Mouse (Mus musculus): ENCODE data around the gene Samd4. TPM values are rescaled to one million over a fixed set of nuclear protein-coding genes. Genes with fewer than 3 reads are reported as not detected.
"Not testable (repeated sequence)": the region's sequence is repeated elsewhere in the genome, so short reads cannot be mapped to it uniquely, and the experiment has no call there.

The Samd4 gene
- total RNA-seq, 2 experiments from 2014 or later = 12.5 to 13.8 TPM

- no peak for DNase-seq (ENCODE audit: low spot score in 2 of 2)
Measured at GRCm38 (mm10) chr14:47104246-47105173, 221.9 kb downstream of the Samd4 start.

GRCm38 (mm10) chr14:47105174-47105557 lies 222.5 kb downstream of the Samd4 start:
- DNase-seq (ENCODE audit: low spot score in 2 of 2) = no peak

DNA sequence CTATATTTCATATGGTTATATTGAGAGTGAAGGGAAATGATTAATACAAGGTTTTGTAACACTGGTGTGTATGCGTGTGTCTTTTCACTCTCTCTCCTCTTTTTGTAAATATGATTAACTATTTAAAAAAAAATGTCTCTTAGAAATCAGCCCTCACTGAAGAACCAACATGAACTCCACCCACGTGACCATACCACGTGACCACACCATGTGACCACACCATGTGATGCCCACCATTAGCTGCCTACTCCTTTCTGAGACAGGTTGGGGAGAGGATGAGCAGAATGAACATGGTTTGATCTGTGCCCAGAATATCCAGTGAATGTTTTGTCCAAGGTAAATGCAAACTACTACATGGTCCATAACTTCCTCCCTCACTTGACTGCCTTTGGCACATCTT lies 223.1 kb downstream of the Samd4 start:
- DNase-seq (ENCODE audit: low spot score in 2 of 2) = no peak

- no peak for DNase-seq (ENCODE audit: low spot score in 2 of 2)
Measured at GRCm38 (mm10) chr14:47107461-47107860, 224.8 kb downstream of the Samd4 start.

GRCm38 (mm10) chr14:47110391-47110790 lies 227.7 kb downstream of the Samd4 start:
- not testable (repeated sequence) for DNase-seq (ENCODE audit: low spot score in 2 of 2)

GRCm38 (mm10) chr14:47111341-47111740 lies 228.7 kb downstream of the Samd4 start:
- DNase-seq (ENCODE audit: low spot score in 2 of 2) = no peak

GRCm38 (mm10) chr14:47115154-47115553 lies 232.5 kb downstream of the Samd4 start:
- no peak for DNase-seq (ENCODE audit: low spot score in 2 of 2)

DNA sequence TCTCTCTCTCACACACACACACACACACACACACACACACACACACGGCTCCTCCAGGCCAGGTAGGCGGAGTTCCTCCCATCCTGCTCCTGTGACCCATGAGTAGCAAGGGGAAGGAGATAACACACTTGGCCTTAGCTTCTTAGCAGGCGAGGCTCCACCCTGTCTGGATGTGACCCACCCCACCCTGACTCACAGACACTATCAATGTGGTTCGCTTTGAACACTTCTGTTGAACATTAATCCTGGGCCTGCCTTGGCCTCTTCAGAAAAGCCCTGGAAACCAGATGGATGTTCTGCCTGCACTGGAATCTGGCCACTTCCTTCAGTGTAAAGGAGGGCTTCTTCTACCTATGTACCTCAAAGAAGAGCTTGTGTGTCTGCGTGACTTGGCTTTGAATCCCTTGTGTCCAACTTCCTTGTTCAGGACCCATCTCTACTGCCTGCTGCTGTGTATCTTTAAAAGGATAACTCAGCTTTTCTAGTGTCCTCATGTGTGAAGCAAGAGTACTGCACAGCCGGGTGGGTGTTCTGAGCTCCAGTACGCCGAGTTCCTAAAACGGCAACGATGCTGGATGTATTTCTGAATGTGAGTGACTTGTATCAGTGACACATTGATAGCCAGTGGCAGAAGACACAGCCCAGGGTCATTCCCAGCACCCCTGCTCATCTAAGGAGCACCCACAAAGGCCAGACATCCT lies 233.6 kb downstream of the Samd4 start:
- DNase-seq (ENCODE audit: low spot score in 2 of 2) = no peak

DNA sequence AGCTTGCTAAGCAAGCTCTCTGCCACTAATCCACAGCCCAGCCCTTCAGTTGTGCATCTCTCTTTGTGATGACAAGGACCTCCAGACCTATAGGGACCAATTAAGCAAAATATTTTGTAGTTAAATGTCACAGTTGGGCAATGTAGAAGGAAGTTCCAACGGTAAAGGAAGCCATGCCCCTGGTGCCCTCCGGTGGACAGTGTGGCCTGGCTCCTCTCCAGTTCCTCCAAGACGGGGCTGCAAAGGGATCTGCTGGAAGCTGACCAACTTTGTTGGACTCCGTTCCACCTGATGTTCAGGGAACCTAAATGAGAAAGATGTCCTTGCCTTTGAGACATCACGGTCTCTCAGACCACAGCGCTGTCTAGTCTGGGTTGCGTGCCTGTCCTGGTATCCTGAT lies 234.9 kb downstream of the Samd4 start:
- DNase-seq (ENCODE audit: low spot score in 2 of 2) = no peak

- no peak for DNase-seq (ENCODE audit: low spot score in 2 of 2)
Measured at GRCm38 (mm10) chr14:47127987-47128386, 245.3 kb downstream of the Samd4 start.

DNA sequence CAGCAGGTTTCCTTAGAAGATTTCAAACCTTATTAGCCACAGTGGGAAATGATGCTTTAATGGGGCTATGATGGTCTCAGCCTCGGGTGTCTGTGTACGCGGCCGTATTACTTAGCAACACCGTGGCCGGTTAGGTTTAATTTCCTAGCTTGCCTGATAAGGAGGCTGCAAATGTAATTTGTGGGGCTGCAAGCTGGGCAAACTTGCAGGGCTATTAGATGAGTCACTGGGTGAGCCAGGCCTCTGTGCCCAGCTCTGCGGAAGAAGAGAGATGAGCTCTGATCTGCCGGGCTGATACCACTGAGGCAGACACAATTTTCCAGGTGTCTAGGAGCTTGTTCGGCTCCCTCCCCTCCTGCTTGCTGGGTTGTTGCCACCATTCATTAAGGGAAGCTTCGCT lies 251.3 kb downstream of the Samd4 start:
- no peak for DNase-seq (ENCODE audit: low spot score in 2 of 2)

GRCm38 (mm10) chr14:47136637-47137036 lies 254.0 kb downstream of the Samd4 start:
- no peak for DNase-seq (ENCODE audit: low spot score in 2 of 2)

- DNase-seq (ENCODE audit: low spot score in 2 of 2) = no peak
Measured at GRCm38 (mm10) chr14:47138853-47139252, 256.2 kb downstream of the Samd4 start.

GRCm38 (mm10) chr14:47144326-47144725 lies 261.7 kb downstream of the Samd4 start:
- DNase-seq (ENCODE audit: low spot score in 2 of 2) = no peak

DNA sequence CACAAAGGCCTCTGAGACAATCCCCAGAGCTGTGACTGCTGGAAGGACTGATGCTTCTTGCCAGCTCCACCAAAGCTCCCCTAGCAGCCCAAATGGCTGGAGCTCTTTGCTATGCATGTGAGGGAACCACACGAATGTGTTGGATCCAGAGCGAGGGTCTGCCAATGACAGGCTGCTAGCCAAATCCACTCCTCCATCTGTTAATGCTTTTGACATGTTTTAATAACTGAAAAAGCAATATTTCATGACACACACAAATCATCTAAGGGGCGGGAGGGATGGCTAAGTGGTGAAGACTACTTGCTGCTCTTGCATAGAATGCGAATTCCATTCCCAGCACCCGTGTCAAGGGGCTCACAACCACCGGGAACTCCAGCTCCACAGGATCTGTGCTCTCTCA lies 268.7 kb downstream of the Samd4 start:
- DNase-seq (ENCODE audit: low spot score in 2 of 2) = peak in 1 of 2 experiments; percentile 27

DNA sequence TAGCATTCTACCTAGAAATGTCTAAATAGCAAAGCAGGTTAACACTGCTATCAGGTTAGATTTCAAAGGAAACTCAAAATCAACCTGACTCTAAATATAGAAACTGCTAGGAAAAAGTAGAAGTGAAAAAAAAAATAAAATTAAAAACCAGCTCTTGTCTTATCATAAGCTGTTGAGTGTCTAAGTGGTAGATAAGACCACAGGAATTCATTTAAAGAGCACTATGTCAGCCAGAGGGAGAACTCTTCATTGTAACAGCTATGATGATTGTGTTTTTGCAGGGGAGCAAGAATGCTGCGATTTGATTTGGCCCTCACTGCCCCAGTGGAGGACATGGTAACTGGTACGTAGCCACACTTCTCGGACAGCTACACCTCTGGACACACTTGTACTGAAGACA lies 271.6 kb downstream of the Samd4 start:
- no peak for DNase-seq (ENCODE audit: low spot score in 2 of 2)

Small RNA genes lying within 50 kb of the gene (microRNA-seq; reads per million reads assigned to microRNA genes)
- gene Mir378c = 0.98 to 1.2 reads per million in 2 experiments

Other genes with a start within 250 kb of the Samd4 start
- gene Cdkn3, start 122.3 kb upstream of the Samd4 start, total RNA-seq (2021) = not detected
- 10 to 100 TPM; 73.6 to 78.1 TPM for gene Cnih1, start 94.4 kb upstream of the Samd4 start, total RNA-seq (2021)
- gene Gmfb, start 60.6 kb upstream of the Samd4 start, total RNA-seq (2021) = 100 to 1,000 TPM; 149 to 160 TPM
- gene Cgrrf1, start 50.7 kb upstream of the Samd4 start, total RNA-seq (2021) = 10 to 100 TPM; 21.5 to 23.9 TPM